Mouse (Mus musculus): ENCODE results near the gene Nthl1.

DNA sequence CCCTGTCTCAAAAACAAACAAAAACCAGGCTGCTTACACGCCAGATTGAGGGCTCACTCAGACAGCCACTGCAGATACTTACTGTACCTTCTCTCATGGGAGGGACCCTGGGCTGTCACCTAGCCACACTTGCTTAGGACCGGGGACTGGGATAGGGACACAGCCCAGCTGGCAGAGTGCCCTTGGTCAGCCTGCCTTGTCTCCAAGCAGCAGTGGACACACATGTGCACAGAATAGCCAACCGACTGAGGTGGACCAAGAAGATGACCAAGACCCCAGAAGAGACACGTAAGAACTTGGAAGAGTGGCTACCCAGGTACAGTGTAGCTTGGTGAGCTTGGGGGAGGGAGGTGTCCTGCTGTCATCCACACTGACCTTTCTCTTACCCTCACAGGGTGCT lies 5.7 kb downstream of the Nthl1 start:
- TF ChIP-seq POLR2A (IDR thresholded peaks at IDR 0.05; ENCODE audit: borderline replicate concordance, extremely low read depth, low read depth, low read length) (no peak), CTCF (IDR thresholded peaks at IDR 0.05; ENCODE audit: insufficient read depth, low read length) (no peak)
